Mouse (Mus musculus): ENCODE data around the gene Cphx3.
"Not testable (repeated sequence)": the region's sequence is repeated elsewhere in the genome, so short reads cannot be mapped to it uniquely, and the experiment has no call there.

Cphx3 gene

DNA sequence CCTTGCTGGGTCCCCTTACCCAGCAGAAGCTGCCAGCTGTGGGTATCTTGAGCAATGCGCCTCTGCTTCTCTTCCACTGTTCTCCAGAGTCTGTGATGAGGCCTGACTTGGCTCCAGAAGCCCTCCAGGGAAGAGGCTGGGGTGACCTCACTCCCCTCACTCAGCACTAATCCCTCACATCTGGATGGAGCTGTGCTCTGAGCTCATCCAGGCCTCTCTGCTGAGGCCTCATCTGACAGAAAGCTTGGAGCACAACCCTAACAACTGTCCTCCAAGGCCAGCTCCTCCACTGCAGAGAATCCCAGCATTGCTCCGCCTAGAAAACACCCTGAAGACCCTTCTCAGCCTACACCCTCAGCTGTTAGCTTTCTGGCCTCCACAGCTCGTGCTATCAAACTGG is 91.9 kb downstream of the Cphx3 start:
- DNase-seq (ENCODE audit: low spot score in 2 of 2), result not testable (repeated sequence)

DNA sequence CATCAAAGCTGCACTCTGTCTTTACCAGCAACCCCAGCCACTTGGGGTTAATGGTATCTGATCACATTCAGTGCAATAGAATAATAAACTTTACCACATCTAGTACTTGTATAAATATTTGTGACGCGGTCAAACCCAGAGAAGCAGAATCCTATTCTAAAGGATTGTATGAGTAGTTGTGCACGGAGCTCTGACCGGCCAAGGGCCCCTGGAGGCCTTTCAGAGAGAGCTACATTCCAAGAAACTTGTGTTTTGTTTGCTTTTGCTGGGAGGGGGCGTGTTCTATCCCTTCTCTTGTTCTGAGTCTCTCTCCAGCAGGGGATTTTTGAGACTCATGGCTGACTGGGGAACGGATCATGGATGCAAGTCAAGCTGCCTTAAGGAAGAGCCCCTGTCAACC is 92.9 kb downstream of the Cphx3 start:
- DNase-seq (ENCODE audit: low spot score in 2 of 2), result not testable (repeated sequence)

- not testable (repeated sequence) for DNase-seq (ENCODE audit: low spot score in 2 of 2)
These were observed 99.6 kb downstream of the Cphx3 start for GRCm38 (mm10) chr14:26181660-26182059.

DNA sequence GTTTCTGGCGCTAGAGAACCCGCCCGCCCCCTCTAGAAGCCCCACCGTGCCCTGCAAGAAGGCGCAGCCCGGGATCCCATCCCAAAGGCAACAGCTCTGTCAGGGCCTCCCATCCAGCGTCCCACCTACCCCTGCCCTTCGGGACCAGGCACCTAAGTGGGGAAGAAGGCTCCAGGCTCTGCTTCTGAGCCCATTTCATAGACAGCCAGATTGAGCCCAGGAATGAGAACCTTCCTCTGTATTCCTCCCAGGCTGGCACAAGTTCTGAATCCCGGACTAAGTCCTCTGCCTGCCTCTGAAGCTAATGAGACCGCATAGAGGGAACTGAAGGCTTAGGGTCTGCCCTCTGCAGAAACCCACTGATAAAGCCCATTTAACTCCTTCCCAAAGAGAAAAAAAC is 100.3 kb downstream of the Cphx3 start, which contains the start of gene Plac9b:
Gene Plac9b (minus strand): TSS at position 101 of the 400 bp plus-strand sequence.
- DNase-seq (ENCODE audit: low spot score in 2 of 2), result not testable (repeated sequence)

DNA sequence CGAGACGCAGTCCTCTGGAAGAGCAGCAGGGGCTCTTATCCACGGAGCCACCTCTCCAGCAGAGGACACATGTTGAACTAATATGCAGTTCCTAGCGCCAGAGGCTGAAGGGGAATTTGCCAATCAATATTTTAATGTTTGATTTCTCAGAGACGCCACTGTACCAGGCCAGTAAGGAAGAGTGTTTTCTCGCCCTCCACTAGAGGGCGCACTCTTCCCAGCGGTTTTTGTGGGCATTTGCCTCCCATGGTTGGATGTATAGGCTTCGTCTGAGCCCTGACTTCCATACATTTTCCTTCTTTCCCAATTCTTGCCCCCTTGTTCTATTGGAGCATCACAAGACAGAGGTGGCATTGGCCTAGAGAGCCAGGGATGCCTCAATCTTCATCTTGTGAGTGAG is 104.5 kb downstream of the Cphx3 start:
- not testable (repeated sequence) for DNase-seq (ENCODE audit: low spot score in 2 of 2)

- DNase-seq (ENCODE audit: low spot score in 2 of 2), result not testable (repeated sequence)
These were observed 106.3 kb downstream of the Cphx3 start for GRCm38 (mm10) chr14:26188361-26188760.

DNA sequence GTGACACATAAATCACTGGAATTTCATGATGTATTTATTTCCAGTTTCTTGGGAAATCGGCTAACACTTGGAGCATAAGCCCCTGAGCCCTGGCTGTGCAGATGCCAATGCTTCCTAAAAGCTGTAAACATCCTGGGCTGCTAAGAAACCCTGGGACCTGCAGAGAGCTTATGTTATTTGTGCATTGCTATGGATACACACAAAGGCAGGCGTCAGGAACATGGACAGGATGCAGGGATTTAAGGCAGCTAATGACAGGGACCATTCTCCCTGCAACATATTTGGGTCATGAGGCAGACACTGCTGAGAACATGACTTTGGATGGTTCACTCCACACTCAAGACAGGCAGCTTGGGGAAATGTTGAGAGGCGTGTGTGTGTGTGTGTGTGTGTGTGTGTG is 115.8 kb downstream of the Cphx3 start:
- not testable (repeated sequence) for DNase-seq (ENCODE audit: low spot score in 2 of 2)

DNA sequence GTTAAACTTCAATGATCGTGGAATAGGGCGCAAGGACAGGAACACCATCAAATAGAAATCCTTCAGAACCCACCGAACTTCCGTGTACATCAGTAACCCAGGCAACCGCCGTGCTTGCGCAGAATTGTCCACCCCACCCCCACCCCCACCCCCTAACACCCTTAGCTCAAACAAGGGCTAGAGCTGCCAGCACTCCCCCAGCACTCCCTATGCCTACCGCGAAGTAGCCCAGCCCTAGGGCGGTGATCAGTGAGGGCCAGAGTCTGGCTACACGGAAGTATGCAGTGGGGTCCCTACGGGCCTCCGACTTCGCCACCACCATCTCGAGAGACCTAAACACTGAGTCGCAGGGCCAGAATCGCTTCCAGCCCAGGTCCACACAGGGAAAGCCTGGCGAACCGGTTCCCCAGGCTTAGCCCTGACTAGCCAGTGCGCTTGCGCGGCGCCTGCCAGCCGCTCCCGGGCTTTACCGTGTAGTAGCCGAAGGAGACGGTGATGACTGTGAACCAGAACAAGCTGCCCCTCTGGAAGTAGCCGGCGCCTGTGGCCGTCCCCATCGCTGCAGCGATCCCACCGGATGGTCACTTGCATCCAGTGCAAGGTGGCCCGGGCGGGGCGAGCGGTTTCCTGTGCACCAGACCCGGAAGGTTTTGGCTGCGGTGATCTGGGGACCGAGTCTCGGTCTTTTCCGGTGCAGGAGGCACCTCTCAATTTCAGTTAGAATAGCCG is 124.3 kb downstream of the Cphx3 start:
- DNase-seq (ENCODE audit: low spot score in 2 of 2), result not testable (repeated sequence)

GRCm38 (mm10) chr14:26206926-26207247 is 124.8 kb downstream of the Cphx3 start, which contains the start of gene Tmem254b:
Tmem254b (minus strand) TSS chr14:26207041.
- DNase-seq (ENCODE audit: low spot score in 2 of 2), result not testable (repeated sequence)

DNA sequence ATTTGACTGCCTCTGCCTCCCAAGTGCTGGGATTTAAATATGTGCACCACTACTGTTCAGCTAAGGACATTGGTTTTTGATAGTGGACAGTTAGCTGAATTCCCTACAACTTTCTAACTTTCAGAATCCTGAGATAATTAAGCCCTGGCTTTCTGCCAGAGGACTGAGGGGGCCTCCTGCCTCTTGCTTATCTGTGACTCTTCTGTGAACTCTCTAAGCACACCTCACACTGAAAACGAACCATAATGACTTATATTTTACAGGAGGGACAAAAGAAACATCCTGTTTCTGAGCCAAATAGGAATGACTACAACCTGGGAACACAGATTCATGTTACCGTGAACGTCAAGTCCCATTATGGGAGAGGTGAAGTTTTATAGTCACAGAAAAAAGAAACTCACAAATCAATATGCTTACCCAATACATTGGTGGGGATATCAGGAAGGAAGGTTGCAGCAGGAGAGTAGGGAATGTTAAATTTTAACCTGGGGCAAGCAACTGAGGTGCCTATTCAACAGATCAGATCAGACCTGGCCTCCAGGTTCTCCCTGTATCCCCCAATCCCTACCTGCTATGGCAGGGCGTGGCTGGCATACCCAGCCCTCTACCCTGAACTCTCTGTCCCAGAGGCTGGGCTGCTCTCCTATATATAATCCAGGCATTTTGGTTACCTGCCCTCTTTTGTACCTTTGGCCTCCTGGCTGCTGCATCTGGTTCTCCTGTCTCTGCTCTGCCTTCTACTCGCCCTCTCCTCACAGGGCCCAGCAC is 134.3 kb downstream of the Cphx3 start:
- DNase-seq (ENCODE audit: low spot score in 2 of 2), result not testable (repeated sequence)

- not testable (repeated sequence) for DNase-seq (ENCODE audit: low spot score in 2 of 2)
These were observed 155.1 kb downstream of the Cphx3 start for GRCm38 (mm10) chr14:26237183-26237582.

DNA sequence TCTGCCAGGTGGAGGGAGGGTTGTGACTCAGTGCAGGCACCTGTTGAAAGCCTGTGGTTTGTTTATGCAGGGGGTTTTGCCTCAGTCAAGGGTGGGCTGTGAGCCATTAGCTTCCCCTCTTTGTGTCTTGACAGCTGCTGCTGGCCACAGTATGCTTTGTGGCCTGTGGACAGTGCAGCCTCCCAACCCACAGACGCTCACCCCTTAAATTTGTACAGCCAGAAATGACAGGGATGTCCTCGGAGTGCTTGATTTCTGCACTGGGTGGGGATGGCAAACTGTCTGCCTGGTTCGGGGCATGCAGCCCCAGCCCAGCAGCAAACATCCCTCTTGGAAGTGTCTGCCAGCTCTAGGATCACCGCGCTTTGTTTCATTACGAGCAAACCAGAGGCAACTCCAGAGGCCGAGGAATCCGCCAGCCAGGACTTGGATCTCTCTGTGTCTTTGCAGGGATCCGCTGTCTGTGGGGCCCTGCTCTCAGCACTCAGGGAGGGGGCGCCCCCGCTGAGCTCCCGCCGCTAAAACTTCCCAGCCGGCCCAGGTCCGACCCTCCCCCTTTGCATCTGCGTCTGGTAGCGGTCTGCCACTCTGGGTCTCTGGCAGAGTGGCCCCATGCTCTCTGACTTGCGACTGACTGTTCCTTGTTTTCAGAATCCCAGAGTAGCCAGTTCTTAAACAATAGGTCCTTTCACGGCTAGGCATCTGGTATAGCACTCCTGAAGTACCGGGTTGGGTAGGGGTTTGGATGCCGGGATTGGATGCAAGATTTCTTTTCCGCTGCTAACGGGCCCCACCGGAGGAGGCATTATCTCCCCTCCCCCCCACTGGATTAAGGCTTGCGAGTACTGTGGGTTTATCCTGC is 175.9 kb downstream of the Cphx3 start, which contains the start of gene Duxbl3:
Gene Duxbl3 (plus strand): TSS at position 207 of the 862 bp plus-strand sequence.
- DNase-seq (ENCODE audit: low spot score in 2 of 2), result not testable (repeated sequence)

GRCm38 (mm10) chr14:26258729-26259128 is 176.6 kb downstream of the Cphx3 start:
- DNase-seq (ENCODE audit: low spot score in 2 of 2), result not testable (repeated sequence)
